Mouse (Mus musculus) bone marrow, adult 2 months (tissue): ENCODE results near the gene Il27.

Source experiments
- CTCF ChIP-seq: fragments of 200-500 bp; IDR thresholded peaks from 2 replicates; pipeline ENCODE4 v1.5.1; 2011; ENCODE audit warnings: low read length, control low read depth; ENCODE audit not compliant: control insufficient read depth, insufficient read depth
- POLR2A ChIP-seq: fragments of 200-500 bp; IDR thresholded peaks from 2 replicates; pipeline ENCODE4 v1.6.1; 2011; ENCODE audit warnings: low read depth, mild to moderate bottlenecking, control low read depth, low read length, borderline replicate concordance; ENCODE audit not compliant: control insufficient read depth

DNA sequence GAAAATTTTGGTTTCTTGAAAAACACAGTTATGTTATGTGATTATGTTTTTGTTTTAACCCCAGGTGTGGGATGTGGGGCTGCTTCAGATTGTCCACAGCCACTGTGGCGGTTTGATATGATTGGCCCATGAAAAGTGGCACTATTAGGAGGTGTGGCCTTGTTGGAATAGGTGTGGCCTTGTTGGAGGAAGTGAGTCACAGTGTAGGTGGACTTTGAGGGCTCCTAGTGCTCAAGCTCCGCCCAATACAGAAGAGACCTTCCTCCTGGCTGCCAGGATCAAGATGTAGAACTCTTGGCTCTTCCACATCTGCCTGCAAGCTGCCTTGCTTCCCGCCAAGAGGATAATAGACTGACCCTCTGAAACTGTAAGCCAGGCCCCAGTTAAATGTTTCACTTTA lies 18.0 kb upstream of the Il27 start:
- TF ChIP-seq POLR2A (no peak), CTCF (no peak)
